Comparison of ENCODE assay signal across 24 mouse cellular contexts in genomic region chr15:10298058-10298457, GRCm38 (mm10). TPM values are rescaled to one million over a fixed set of nuclear protein-coding genes. Genes with fewer than 3 reads are reported as not detected.
"Had no signal": no experiment of that assay in that cellular context is flagged by ENCODE, and none has a peak within 500 bp of the region (broad histone marks: within the 10 kb centered on the region; RNA-seq: fewer than 3 reads in every experiment).

No protein-coding gene starts in this region.

- H3K36me3 ChIP-seq: midbrain, embryonic 10.5 days; midbrain, embryonic 12.5 days; neural tube, embryonic 13.5 days; neural tube, embryonic 15.5 days; stomach, embryonic 15.5 days had no signal

- H3K4me2 ChIP-seq: lung, embryonic 14.5 days; midbrain, embryonic 12.5 days; neural tube, embryonic 13.5 days; neural tube, embryonic 15.5 days; stomach, embryonic 15.5 days had no signal

- H3K4me3 ChIP-seq: midbrain, embryonic 10.5 days; midbrain, embryonic 12.5 days; myocyte; neural tube, embryonic 13.5 days; neural tube, embryonic 15.5 days; stomach, embryonic 15.5 days had no signal

- ATAC-seq: midbrain, embryonic 16.5 days had no signal

- H3K27ac ChIP-seq: midbrain, embryonic 10.5 days; midbrain, embryonic 12.5 days; neural tube, embryonic 13.5 days; neural tube, embryonic 15.5 days; stomach, embryonic 15.5 days; stomach, postnatal 0 days had no signal

- H3K9ac ChIP-seq: lung, embryonic 14.5 days; midbrain, embryonic 12.5 days; neural tube, embryonic 13.5 days; neural tube, embryonic 15.5 days; stomach, embryonic 15.5 days had no signal

- H3K4me1 ChIP-seq: midbrain, embryonic 10.5 days; midbrain, embryonic 12.5 days; neural tube, embryonic 13.5 days; neural tube, embryonic 15.5 days; stomach, embryonic 15.5 days had no signal

- H3K27me3 ChIP-seq: midbrain, embryonic 12.5 days; neural tube, embryonic 13.5 days; neural tube, embryonic 15.5 days; stomach, embryonic 15.5 days had no signal

- DNase-seq: lung, adult 18-20 months; lung, embryonic 14.5 days; lung, postnatal 10 days; lung, postnatal 4 days; midbrain, embryonic 14.5 days; right cerebral cortex, postnatal 14 days; thymus, adult 2 months; thymus, postnatal 25 days; thymus, postnatal 4 days had no signal

- H3K9me3 ChIP-seq: midbrain, embryonic 10.5 days; midbrain, embryonic 12.5 days; neural tube, embryonic 13.5 days; neural tube, embryonic 15.5 days; stomach, embryonic 15.5 days had no signal

RNA-seq across cellular contexts. Expression of gene Gm21973, which starts 27.1 kb away (rescaled TPM):
- total RNA-seq: megakaryocyte, adult 5-6 weeks; megakaryocyte-erythroid progenitor cell, adult 5-6 weeks had no signal
- polyA plus RNA-seq: lung, embryonic 14.5 days; lung, embryonic 16.5 days; midbrain, embryonic 10.5 days; midbrain, embryonic 12.5 days; midbrain, embryonic 14.5 days; midbrain, embryonic 16.5 days; myocyte; neural tube, embryonic 11.5 days; neural tube, embryonic 13.5 days; neural tube, embryonic 15.5 days; spleen, adult 2 months; stomach, postnatal 0 days; testis, adult 2 months; thymus, adult 2 months; urinary bladder, adult 2 months had no signal
